Mouse (Mus musculus): ENCODE results near the gene Cyb561a3. TPM values are rescaled to one million over a fixed set of nuclear protein-coding genes. Genes with fewer than 3 reads are reported as not detected.
A peak's percentile ranks its signal among the peaks of the same experiment; 100 is the strongest.

The Cyb561a3 gene
- polyA plus RNA-seq, 1 experiment from 2014 or later, result 22.6 TPM

GRCm38 (mm10) chr19:10585112-10585511, 8.1 kb downstream of the Cyb561a3 start:
- Histone ChIP-seq H3K9ac (replicated peaks; ENCODE audit: low read depth, low read length) (no peak overlapping the region), H3K4me2 (ENCODE audit: low read length) (no peak overlapping the region), H3K9me3 (ENCODE audit: control insufficient read depth, low read length) (no peaks in the 10 kb centered on the region), H3K27me3 (replicated peaks; ENCODE audit: control insufficient read depth, insufficient read depth, low read length) (no peaks in the 10 kb centered on the region), H3K4me1 (replicated peaks; ENCODE audit: control insufficient read depth, insufficient read depth, low read length) (no peaks in the 10 kb centered on the region), H3K4me3 (replicated peaks; ENCODE audit: low read length) (no peak overlapping the region), H3K27ac (ENCODE audit: low read length) (no peak overlapping the region), H3K36me3 (ENCODE audit: control insufficient read depth, insufficient read depth) (no peaks in the 10 kb centered on the region)
- ATAC-seq, result no peak
- 90% methylated on average over 8 of the region's 8 CpGs for WGBS

GRCm38 (mm10) chr19:10587231-10587630, 10.3 kb downstream of the Cyb561a3 start:
- Histone ChIP-seq H3K4me1 (replicated peaks; ENCODE audit: control insufficient read depth, insufficient read depth, low read length) (no peaks in the 10 kb centered on the region), H3K36me3 (ENCODE audit: control insufficient read depth, insufficient read depth) (peaks cover 2% of the 10 kb centered on the region; the same call in 1 of the 2 replicates), H3K9ac (replicated peaks; ENCODE audit: low read depth, low read length) (no peak overlapping the region), H3K27ac (ENCODE audit: low read length) (no peak overlapping the region), H3K4me3 (replicated peaks; ENCODE audit: low read length) (no peak overlapping the region), H3K27me3 (replicated peaks; ENCODE audit: control insufficient read depth, insufficient read depth, low read length) (no peaks in the 10 kb centered on the region), H3K4me2 (ENCODE audit: low read length) (no peak overlapping the region), H3K9me3 (ENCODE audit: control insufficient read depth, low read length) (no peaks in the 10 kb centered on the region)
- WGBS, result 89% methylated on average over 8 of the region's 8 CpGs
- ATAC-seq, result no peak

DNA sequence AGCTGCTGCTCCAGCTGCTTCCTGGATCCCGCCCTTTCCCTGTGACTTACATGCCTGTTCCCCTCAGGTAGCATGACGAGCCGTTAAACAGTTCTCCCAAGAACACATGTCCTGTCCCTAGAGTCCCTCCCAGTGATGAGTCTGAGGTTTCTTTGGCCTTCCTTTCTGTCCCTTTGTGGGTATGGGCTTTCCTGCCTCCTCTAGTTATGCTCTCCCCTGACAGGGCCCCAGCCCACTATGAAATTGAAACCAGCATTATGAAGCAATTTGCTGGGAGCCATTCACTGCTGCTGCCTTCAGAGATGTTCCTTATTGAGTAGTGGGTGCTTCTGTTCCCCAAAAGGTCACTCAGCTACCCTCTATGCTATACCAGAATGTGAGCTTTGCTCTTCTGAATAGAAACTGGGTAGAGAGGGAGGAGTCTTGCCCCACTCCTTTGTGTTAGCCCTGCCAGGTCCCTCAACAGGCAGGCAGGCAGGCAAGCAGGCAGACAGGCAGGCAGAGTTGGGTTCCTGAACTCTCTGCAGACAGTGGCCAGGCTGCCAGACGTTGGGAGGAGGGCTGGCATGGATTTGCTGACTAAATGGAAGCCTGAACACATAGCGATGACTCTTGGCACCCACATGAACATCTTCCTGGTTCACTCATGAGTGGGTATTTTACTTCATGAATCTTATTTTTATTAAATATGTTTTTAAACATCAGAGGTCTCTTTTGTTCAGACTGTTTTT, 12.3 kb downstream of the Cyb561a3 start:
- WGBS, result 65% methylated on average over 5 of the region's 5 CpGs
- Histone ChIP-seq H3K4me2 (ENCODE audit: low read length) (no peak overlapping the region), H3K4me1 (replicated peaks; ENCODE audit: control insufficient read depth, insufficient read depth, low read length) (no peaks in the 10 kb centered on the region), H3K9ac (replicated peaks; ENCODE audit: low read depth, low read length) (no peak overlapping the region), H3K36me3 (ENCODE audit: control insufficient read depth, insufficient read depth) (peaks cover 2% of the 10 kb centered on the region; the same call in 1 of the 2 replicates), H3K27me3 (replicated peaks; ENCODE audit: control insufficient read depth, insufficient read depth, low read length) (no peaks in the 10 kb centered on the region), H3K27ac (ENCODE audit: low read length) (no peak overlapping the region), H3K9me3 (ENCODE audit: control insufficient read depth, low read length) (no peaks in the 10 kb centered on the region), H3K4me3 (replicated peaks; ENCODE audit: low read length) (no peak overlapping the region)
- no peak for ATAC-seq

- no peak for ATAC-seq
- H3K27me3 ChIP-seq (replicated peaks; ENCODE audit: control insufficient read depth, insufficient read depth, low read length), result no peaks in the 10 kb centered on the region
- 71% methylated on average over 3 of the region's 3 CpGs for WGBS
Measured at GRCm38 (mm10) chr19:10590301-10590700, 13.3 kb downstream of the Cyb561a3 start.

GRCm38 (mm10) chr19:10591659-10592377, 14.8 kb downstream of the Cyb561a3 start:
- Histone ChIP-seq H3K4me1 (replicated peaks; ENCODE audit: control insufficient read depth, insufficient read depth, low read length) (no peaks in the 10 kb centered on the region), H3K9me3 (ENCODE audit: control insufficient read depth, low read length) (no peaks in the 10 kb centered on the region), H3K4me3 (replicated peaks; ENCODE audit: low read length) (no peak overlapping the region), H3K4me2 (ENCODE audit: low read length) (no peak overlapping the region), H3K9ac (replicated peaks; ENCODE audit: low read depth, low read length) (no peak overlapping the region), H3K36me3 (ENCODE audit: control insufficient read depth, insufficient read depth) (peaks cover 5% of the 10 kb centered on the region; the same call in 1 of the 2 replicates), H3K27ac (ENCODE audit: low read length) (no peak overlapping the region), H3K27me3 (replicated peaks; ENCODE audit: control insufficient read depth, insufficient read depth, low read length) (no peaks in the 10 kb centered on the region)
- WGBS, result 91% methylated on average over 6 of the region's 6 CpGs
- no peak for ATAC-seq

More at GRCm38 (mm10) chr19:10590301-10590700, 13.3 kb downstream of the Cyb561a3 start:
- H3K9ac ChIP-seq (replicated peaks; ENCODE audit: low read depth, low read length), result no peak overlapping the region
- no peak overlapping the region for H3K27ac ChIP-seq (ENCODE audit: low read length)
- no peaks in the 10 kb centered on the region for H3K9me3 ChIP-seq (ENCODE audit: control insufficient read depth, low read length)
- no peaks in the 10 kb centered on the region for H3K4me1 ChIP-seq (replicated peaks; ENCODE audit: control insufficient read depth, insufficient read depth, low read length)
- H3K4me3 ChIP-seq (replicated peaks; ENCODE audit: low read length), result no peak overlapping the region
- H3K36me3 ChIP-seq (ENCODE audit: control insufficient read depth, insufficient read depth), result peaks cover 5% of the 10 kb centered on the region; the same call in 1 of the 2 replicates
- no peak overlapping the region for H3K4me2 ChIP-seq (ENCODE audit: low read length)

- ATAC-seq, result no peak
Measured at GRCm38 (mm10) chr19:10598188-10598587, 21.2 kb downstream of the Cyb561a3 start.

GRCm38 (mm10) chr19:10599648-10600047, 22.7 kb downstream of the Cyb561a3 start:
- no peak for ATAC-seq
- Histone ChIP-seq H3K9ac (replicated peaks; ENCODE audit: low read depth, low read length) (no peak overlapping the region), H3K4me1 (replicated peaks; ENCODE audit: control insufficient read depth, insufficient read depth, low read length) (peaks cover 17% of the 10 kb centered on the region), H3K4me2 (ENCODE audit: low read length) (no peak overlapping the region), H3K27ac (ENCODE audit: low read length) (no peak overlapping the region), H3K27me3 (replicated peaks; ENCODE audit: control insufficient read depth, insufficient read depth, low read length) (no peaks in the 10 kb centered on the region), H3K36me3 (ENCODE audit: control insufficient read depth, insufficient read depth) (0 out of 2 replicates have a peak, but pooled peaks cover 3% of the 10 kb centered on the region), H3K9me3 (ENCODE audit: control insufficient read depth, low read length) (no peaks in the 10 kb centered on the region), H3K4me3 (replicated peaks; ENCODE audit: low read length) (no peak overlapping the region)
- WGBS, result 93% methylated on average over 2 of the region's 2 CpGs

More at GRCm38 (mm10) chr19:10598188-10598587, 21.2 kb downstream of the Cyb561a3 start:
- Histone ChIP-seq H3K27me3 (replicated peaks; ENCODE audit: control insufficient read depth, insufficient read depth, low read length) (no peaks in the 10 kb centered on the region), H3K4me3 (replicated peaks; ENCODE audit: low read length) (no peak overlapping the region), H3K9me3 (ENCODE audit: control insufficient read depth, low read length) (no peaks in the 10 kb centered on the region), H3K9ac (replicated peaks; ENCODE audit: low read depth, low read length) (no peak overlapping the region), H3K4me2 (ENCODE audit: low read length) (no peak overlapping the region), H3K27ac (ENCODE audit: low read length) (no peak overlapping the region), H3K4me1 (replicated peaks; ENCODE audit: control insufficient read depth, insufficient read depth, low read length) (peaks cover 7% of the 10 kb centered on the region), H3K36me3 (ENCODE audit: control insufficient read depth, insufficient read depth) (0 out of 2 replicates have a peak, but pooled peaks cover 3% of the 10 kb centered on the region)
- 46% methylated on average over 3 of the region's 3 CpGs for WGBS

DNA sequence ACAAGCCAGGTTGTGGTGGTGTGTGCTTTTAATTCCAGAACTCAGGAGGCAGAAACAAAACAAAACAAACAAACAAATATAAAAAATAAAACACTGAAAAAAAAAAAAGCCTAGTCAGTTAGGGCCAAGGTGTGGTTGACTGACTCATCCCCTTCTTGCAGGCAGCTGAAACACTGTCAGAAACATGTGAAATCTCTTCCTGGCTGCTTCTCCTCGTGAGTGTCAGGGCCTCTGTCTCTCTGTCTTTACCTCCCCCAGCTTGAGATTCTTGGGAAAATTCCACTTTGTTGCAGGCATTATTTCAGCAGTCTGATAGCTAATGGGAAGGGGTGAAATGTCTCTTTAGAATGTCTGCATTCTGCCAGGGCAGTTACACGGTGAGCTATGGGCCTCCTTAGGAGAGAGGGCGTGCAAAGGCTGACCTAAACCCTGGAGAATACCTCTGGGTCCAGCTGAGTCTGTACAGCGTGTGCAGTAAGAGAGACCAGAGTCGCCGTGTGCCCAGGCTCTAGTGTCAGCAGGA, 25.3 kb downstream of the Cyb561a3 start:
- Histone ChIP-seq H3K27me3 (replicated peaks; ENCODE audit: control insufficient read depth, insufficient read depth, low read length) (no peaks in the 10 kb centered on the region), H3K4me1 (replicated peaks; ENCODE audit: control insufficient read depth, insufficient read depth, low read length) (peaks cover 32% of the 10 kb centered on the region), H3K36me3 (ENCODE audit: control insufficient read depth, insufficient read depth) (no peaks in the 10 kb centered on the region), H3K9me3 (ENCODE audit: control insufficient read depth, low read length) (no peaks in the 10 kb centered on the region), H3K4me2 (ENCODE audit: low read length) (peak overlapping the region; percentile 51), H3K4me3 (replicated peaks; ENCODE audit: low read length) (peak overlapping the region; percentile 35), H3K27ac (ENCODE audit: low read length) (peak overlapping the region; percentile 87), H3K9ac (replicated peaks; ENCODE audit: low read depth, low read length) (peak overlapping the region; percentile 60)
- WGBS, result 2% methylated on average over 6 of the region's 6 CpGs
- ATAC-seq, result peak; percentile 9

DNA sequence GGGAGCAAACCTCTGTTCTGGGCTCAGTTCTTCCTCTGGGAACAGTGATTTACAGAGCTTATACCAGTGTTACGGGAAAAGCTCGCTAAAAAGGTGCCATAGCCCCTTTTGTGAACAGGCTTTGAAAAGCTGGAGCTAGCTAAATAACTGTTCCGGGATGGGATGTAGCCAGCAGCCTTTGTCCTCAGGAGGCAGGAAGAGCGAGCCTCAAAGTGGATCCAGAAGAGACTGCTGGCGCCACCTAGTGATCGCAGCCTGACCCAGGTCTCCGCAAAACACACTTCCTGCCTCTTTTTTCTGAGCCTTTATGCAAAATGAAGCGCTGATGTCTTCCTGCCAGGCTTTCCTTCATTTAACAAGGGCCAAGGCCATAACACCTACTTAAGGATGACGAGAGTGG, 25.8 kb downstream of the Cyb561a3 start:
- Histone ChIP-seq H3K36me3 (ENCODE audit: control insufficient read depth, insufficient read depth) (no peaks in the 10 kb centered on the region), H3K4me2 (ENCODE audit: low read length) (peak overlapping the region; percentile 51), H3K27ac (ENCODE audit: low read length) (peak overlapping the region; percentile 87), H3K9ac (replicated peaks; ENCODE audit: low read depth, low read length) (peak overlapping the region; percentile 60), H3K9me3 (ENCODE audit: control insufficient read depth, low read length) (no peaks in the 10 kb centered on the region), H3K4me3 (replicated peaks; ENCODE audit: low read length) (peak overlapping the region; percentile 35), H3K27me3 (replicated peaks; ENCODE audit: control insufficient read depth, insufficient read depth, low read length) (no peaks in the 10 kb centered on the region), H3K4me1 (replicated peaks; ENCODE audit: control insufficient read depth, insufficient read depth, low read length) (peaks cover 32% of the 10 kb centered on the region)
- peak; percentile 71 for ATAC-seq
- WGBS, result 1% methylated on average over 9 of the region's 9 CpGs

Data from forebrain, embryonic 16.5 days (tissue).